23 mouse cellular contexts compared by ENCODE assay signal in genomic region chr5:44166866-44167265, GRCm38 (mm10).
"Had no signal": no experiment of that assay in that cellular context is flagged by ENCODE, and none has a peak within 500 bp of the region (broad histone marks: within the 10 kb centered on the region; RNA-seq: fewer than 3 reads in every experiment).

No protein-coding gene starts in this region.

- H3K4me2 ChIP-seq: heart, embryonic 12.5 days; hindbrain, embryonic 13.5 days; hindbrain, embryonic 15.5 days; kidney, embryonic 15.5 days; limb, embryonic 13.5 days had no signal

- H3K27ac ChIP-seq: heart, embryonic 10.5 days; hindbrain, embryonic 13.5 days; hindbrain, embryonic 15.5 days; hindbrain, postnatal 0 days; kidney, embryonic 15.5 days; kidney, postnatal 0 days; limb, embryonic 13.5 days had no signal

- H3K36me3 ChIP-seq: heart, embryonic 10.5 days; hindbrain, embryonic 15.5 days; kidney, embryonic 15.5 days had no signal

- H3K4me3 ChIP-seq: heart, embryonic 10.5 days; heart, embryonic 12.5 days; hindbrain, embryonic 13.5 days; hindbrain, embryonic 15.5 days; kidney, embryonic 15.5 days; limb, embryonic 13.5 days had no signal

- ATAC-seq: forebrain, postnatal 0 days; hindbrain, postnatal 0 days; intestine, embryonic 16.5 days had no signal

- H3K27me3 ChIP-seq: heart, embryonic 12.5 days; hindbrain, embryonic 13.5 days; hindbrain, embryonic 15.5 days; kidney, embryonic 15.5 days; limb, embryonic 13.5 days had no signal

- DNase-seq: forebrain, postnatal 0 days; gastrocnemius, postnatal 14 days; gastrocnemius, postnatal 36 days; heart, adult 18-20 months; heart, postnatal 10 days; heart, postnatal 36 days; kidney, adult 11 months; kidney, adult 2 months; kidney, adult 9 months; kidney, postnatal 14 days; kidney, postnatal 36 days; layer of hippocampus, adult 9-11 months; layer of hippocampus, postnatal 36 days; left cerebral cortex, postnatal 4 days had no signal

- H3K9ac ChIP-seq: forebrain, postnatal 0 days; heart, embryonic 12.5 days; hindbrain, embryonic 13.5 days; hindbrain, embryonic 15.5 days; kidney, embryonic 15.5 days; limb, embryonic 13.5 days had no signal

- H3K4me1 ChIP-seq: heart, embryonic 10.5 days; hindbrain, embryonic 13.5 days; hindbrain, embryonic 15.5 days; kidney, embryonic 15.5 days; limb, embryonic 13.5 days had no signal

- H3K9me3 ChIP-seq: heart, embryonic 10.5 days; heart, embryonic 12.5 days; hindbrain, embryonic 13.5 days; hindbrain, embryonic 15.5 days; kidney, embryonic 15.5 days; limb, embryonic 13.5 days had no signal
